Mouse (Mus musculus): ENCODE measurements at regions not wholly inside any gene's neighbourhood (a gene's known extent, or its start where the extent isn't known, plus 50 kb on each side); places are given as distances from the start of the nearest gene placed in this dataset.

- TF ChIP-seq MAX (IDR thresholded peaks at IDR 0.05) = no peak
- no peak for TF ChIP-seq CTCF (IDR thresholded peaks at IDR 0.05; ENCODE audit: control insufficient read depth, insufficient read depth, insufficient read length)
- TF ChIP-seq MYOD1 (IDR thresholded peaks at IDR 0.05; ENCODE audit: control insufficient read depth, insufficient read length, low read depth) = no peak
- no peak for TF ChIP-seq MYOG (IDR thresholded peaks at IDR 0.05; ENCODE audit: control insufficient read depth, extremely low read depth, insufficient read length)
- no peak for TF ChIP-seq USF1 (IDR thresholded peaks at IDR 0.05; ENCODE audit: low read depth)
- TF ChIP-seq CEBPB (IDR thresholded peaks at IDR 0.05; ENCODE audit: low read depth) = no peak
Observed at GRCm38 (mm10) chr16:9404736-9405135, 574.8 kb downstream of the 1810013L24Rik start.

Measured in C2C12 (cell line).